Mouse (Mus musculus) midbrain, embryonic 10.5 days (tissue): ENCODE measurements around the gene Ndn. TPM values are rescaled to one million over a fixed set of nuclear protein-coding genes. Genes with fewer than 3 reads are reported as not detected.
A peak's percentile ranks its signal among the peaks of the same experiment; 100 is the strongest.

ENCODE experiments used
- DNase-seq: peaks from one replicate; pipeline ENCODE4 v3.0.0-alpha.2; 2017; ENCODE audit warnings: low spot score
- H3K27ac ChIP-seq: fragments of 300-500 bp; sonication (generic); replicated peaks from 2 replicates; pipeline ENCODE4 v1.5.1; 2016; ENCODE audit warnings: mild to moderate bottlenecking
- H3K27me3 ChIP-seq: fragments of 300-500 bp; sonication (generic); 2 replicates; pipeline ENCODE4 v1.6.1; 2016; ENCODE audit warnings: low read depth, mild to moderate bottlenecking; ENCODE audit not compliant: poor library complexity, severe bottlenecking
- H3K36me3 ChIP-seq: fragments of 300-500 bp; sonication (generic); 2 replicates; pipeline ENCODE4 v1.6.1; 2016; ENCODE audit warnings: mild to moderate bottlenecking, moderate library complexity
- H3K4me1 ChIP-seq: fragments of 300-500 bp; sonication (generic); 2 replicates; pipeline ENCODE4 v1.6.1; 2016
- H3K4me3 ChIP-seq: fragments of 300-500 bp; sonication (generic); 2 replicates; pipeline ENCODE4 v1.5.1; 2016; ENCODE audit warnings: mild to moderate bottlenecking, moderate library complexity
- H3K9me3 ChIP-seq: fragments of 300-500 bp; sonication (generic); replicated peaks from 2 replicates; pipeline ENCODE4 v1.6.1; 2016; ENCODE audit warnings: mild to moderate bottlenecking
- WGBS: fragments of 180-500 bp; shearing (Covaris S2); methylation state at CpG from one replicate; pipeline ENCODE4 v1.1.7; 2016; 5-methylcytosine and 5-hydroxymethylcytosine counted together
- polyA plus RNA-seq: library from polyadenylated mRNA; unstranded; fragments of >200 nt; fragmentation: Nextera tagmentation; extraction: Ambion mirVana; gene quantifications from 2 replicates; pipeline ENCODE4 v1.2.1, GENCODE M21; 2016

Ndn gene
- polyA plus RNA-seq, result 114 and 162 TPM in 2 replicates

DNA sequence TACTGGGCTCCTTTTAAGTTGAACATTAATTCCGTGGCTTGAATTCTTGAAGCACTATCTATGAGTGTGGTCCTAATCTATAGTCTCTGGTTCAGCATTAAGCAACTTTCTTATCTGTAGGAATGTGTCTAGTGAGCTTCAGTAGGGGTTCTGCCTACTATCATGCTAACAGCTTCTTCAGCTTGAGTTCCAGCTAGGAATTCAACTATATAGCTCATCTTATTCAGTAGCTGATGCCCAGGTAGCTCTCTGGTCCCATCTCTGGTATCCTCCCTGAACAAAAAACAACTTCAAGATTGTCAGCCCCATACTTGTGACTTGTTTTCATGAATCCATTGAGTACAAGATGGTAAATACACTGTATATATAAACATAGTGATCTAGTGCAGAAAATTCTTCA lies at the start of gene Ndn:
Gene Ndn, plus strand, starts transcription at position 301 of the 400 bp plus-strand sequence.
- H3K4me3 ChIP-seq, result no peak within 1 kb of the TSS
- H3K4me1 ChIP-seq, result peaks cover 26% of the 10 kb centered on the region
- H3K27me3 ChIP-seq, result no peaks in the 10 kb centered on the region
- 0 out of 2 replicates have a peak, but pooled peaks cover 4% of the 10 kb centered on the region for H3K36me3 ChIP-seq
- H3K27ac ChIP-seq, result no peak within 1 kb of the TSS
- peaks cover 19% of the 10 kb centered on the region for H3K9me3 ChIP-seq
- WGBS, result 73% methylated on average over 1 of the region's 1 CpGs
- DNase-seq, result no peak

DNA sequence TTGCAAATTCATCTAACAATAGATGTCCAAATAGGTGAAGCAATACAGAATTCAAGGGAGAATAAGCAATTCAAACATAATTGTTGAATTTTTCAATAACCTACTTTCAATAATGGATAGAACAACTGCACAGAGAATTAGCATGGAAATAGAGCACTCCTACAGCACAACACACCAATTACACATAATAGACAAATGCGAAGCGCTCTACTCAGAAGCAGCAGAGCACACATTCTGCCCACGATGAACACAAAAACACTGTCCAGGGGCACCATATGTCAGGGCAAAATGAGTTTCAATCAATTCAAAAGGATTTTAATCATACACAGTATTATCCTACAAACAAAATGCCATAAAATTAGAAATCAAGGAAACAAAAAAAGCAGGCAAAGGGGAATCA lies 43.9 kb upstream of the Ndn start:
- Histone ChIP-seq H3K4me3 (no peak overlapping the region), H3K4me1 (peaks cover 15% of the 10 kb centered on the region), H3K9me3 (peaks cover 6% of the 10 kb centered on the region; the same call in 1 of the 2 replicates), H3K27me3 (no peaks in the 10 kb centered on the region), H3K36me3 (no peaks in the 10 kb centered on the region), H3K27ac (no peak overlapping the region)
- 73% methylated on average over 3 of the region's 3 CpGs for WGBS
- DNase-seq, result no peak

DNA sequence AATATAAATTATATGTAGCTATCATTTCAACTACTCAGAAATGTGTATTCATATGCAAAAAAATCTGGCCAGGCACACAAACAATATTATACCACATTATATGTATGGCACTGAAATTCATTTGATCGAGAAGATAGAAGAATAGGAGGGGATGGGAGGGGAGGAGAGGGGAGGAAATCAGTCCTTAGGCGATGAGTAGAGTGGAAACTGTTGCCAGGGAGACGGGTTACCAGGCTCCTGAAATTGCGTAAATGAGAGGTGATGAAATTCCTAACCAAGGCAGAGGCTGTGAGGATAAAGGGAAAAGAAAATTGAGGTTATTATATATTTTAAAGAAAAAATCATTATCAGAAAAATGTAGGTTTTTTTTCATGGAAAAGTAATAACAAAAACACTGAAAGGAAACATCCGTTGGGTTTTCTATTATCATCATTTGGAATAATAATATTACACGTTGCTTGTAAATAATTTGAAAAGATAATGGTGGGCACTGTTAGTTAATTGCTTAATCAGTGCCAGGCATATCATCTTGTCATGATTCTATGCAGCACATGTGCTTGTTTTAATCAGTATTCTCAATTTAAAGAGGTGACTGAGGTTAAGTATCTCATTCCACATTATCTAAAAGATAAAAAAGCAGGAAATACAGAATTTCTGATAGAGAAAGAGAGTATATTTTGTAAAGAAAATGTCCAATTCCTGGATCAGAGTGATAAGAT lies 39.3 kb upstream of the Ndn start:
- 43% methylated on average over 6 of the region's 6 CpGs for WGBS
- Histone ChIP-seq H3K9me3 (peaks cover 9% of the 10 kb centered on the region; the same call in 1 of the 2 replicates), H3K36me3 (no peaks in the 10 kb centered on the region), H3K4me1 (peaks cover 25% of the 10 kb centered on the region), H3K27ac (peak overlapping the region; percentile 61; the same call in 1 of the 2 replicates), H3K4me3 (no peak overlapping the region), H3K27me3 (no peaks in the 10 kb centered on the region)
- no peak for DNase-seq

DNA sequence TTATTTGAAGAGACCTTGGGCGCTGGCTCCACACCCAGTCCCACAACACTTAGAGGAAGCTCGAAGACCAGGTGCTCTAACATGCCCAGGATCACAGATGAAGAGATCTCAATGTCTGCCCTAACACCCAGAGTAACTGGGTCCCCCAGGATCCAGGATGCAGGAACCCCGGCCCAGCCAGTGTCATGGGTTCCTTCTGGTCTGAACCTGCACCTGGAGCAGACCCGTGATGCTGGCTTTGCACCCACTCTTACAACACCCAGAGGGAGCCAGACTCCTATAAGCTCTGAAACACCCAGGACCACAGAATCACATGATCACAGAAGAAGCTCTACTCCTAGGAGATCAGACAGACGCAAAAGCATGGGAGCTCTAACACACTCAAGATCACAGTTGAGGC lies 29.6 kb upstream of the Ndn start:
- H3K4me1 ChIP-seq, result no peaks in the 10 kb centered on the region
- no peak overlapping the region for H3K27ac ChIP-seq
- no peak for DNase-seq
- peaks cover 14% of the 10 kb centered on the region for H3K9me3 ChIP-seq
- WGBS, result 85% methylated on average over 5 of the region's 5 CpGs
- H3K36me3 ChIP-seq, result no peaks in the 10 kb centered on the region
- H3K4me3 ChIP-seq, result no peak overlapping the region
- H3K27me3 ChIP-seq, result no peaks in the 10 kb centered on the region

DNA sequence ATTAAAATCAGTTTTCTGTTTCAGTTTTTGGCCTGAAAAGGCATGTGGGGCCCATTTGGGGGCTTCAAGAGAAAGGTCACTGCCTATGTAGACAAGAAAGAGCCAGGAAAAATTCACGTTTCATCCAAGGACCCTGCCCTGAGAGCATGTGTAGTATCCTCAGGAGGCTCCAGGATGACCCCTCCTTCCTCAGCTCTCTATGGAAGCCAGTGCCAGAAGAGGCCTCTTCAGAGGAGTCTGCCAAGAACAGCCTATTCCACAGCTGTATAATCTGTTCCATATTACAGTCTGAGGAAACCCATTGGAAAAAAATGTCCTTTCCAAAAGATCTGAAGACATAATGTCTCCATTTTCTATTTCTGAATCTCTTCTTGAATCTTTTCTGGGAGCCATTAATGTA lies 958 bp upstream of the Ndn start:
- WGBS, result 56% methylated on average over 1 of the region's 1 CpGs
- H3K27ac ChIP-seq, result no peak overlapping the region
- H3K36me3 ChIP-seq, result peaks cover 11% of the 10 kb centered on the region
- no peak for DNase-seq
- no peak overlapping the region for H3K4me3 ChIP-seq
- H3K9me3 ChIP-seq, result peaks cover 15% of the 10 kb centered on the region
- H3K4me1 ChIP-seq, result peaks cover 17% of the 10 kb centered on the region
- no peaks in the 10 kb centered on the region for H3K27me3 ChIP-seq

DNA sequence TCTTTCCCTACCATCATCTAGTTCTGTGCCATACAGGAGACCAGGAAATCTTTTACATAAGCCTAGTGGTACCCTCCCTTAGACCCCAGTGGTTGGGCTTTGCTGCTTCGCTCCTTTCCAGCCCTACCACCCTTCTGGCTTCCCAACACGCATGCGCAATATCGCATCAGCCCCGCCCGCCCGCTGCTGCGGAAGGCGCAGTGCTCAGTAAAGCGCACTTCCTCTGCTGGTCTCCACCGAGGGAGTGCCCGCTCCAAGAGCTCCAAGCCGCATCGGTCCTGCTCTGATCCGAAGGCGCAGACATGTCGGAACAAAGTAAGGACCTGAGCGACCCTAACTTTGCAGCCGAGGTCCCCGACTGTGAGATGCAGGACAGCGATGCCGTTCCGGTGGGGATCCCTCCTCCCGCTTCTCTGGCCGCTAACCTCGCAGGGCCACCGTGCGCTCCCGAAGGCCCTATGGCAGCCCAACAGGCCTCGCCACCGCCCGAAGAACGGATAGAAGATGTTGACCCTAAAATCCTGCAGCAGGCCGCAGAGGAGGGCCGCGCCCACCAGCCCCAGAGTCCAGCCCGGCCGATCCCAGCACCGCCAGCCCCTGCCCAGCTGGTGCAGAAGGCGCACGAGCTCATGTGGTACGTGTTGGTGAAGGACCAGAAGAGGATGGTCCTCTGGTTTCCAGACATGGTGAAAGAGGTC lies 1.9 kb downstream of the Ndn start:
- Histone ChIP-seq H3K4me1 (peaks cover 29% of the 10 kb centered on the region), H3K9me3 (peaks cover 21% of the 10 kb centered on the region), H3K4me3 (peak overlapping the region; percentile 56), H3K36me3 (no peaks in the 10 kb centered on the region), H3K27me3 (no peaks in the 10 kb centered on the region), H3K27ac (peak overlapping the region; percentile 84)
- DNase-seq, result peak; percentile 83
- WGBS, result 13% methylated on average over 42 of the region's 42 CpGs

DNA sequence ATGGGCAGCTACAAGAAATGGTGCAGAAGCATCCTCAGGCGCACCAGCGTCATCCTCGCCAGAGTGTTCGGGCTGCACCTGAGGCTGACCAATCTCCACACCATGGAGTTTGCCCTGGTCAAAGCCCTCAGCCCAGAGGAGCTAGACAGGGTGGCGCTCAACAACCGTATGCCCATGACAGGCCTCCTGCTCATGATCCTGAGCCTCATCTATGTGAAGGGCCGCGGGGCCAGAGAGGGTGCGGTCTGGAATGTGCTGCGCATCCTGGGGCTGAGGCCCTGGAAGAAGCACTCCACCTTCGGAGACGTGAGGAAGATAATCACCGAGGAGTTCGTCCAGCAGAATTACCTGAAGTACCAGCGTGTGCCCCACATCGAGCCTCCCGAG lies 2.4 kb downstream of the Ndn start:
- Histone ChIP-seq H3K4me1 (peaks cover 29% of the 10 kb centered on the region), H3K9me3 (peaks cover 21% of the 10 kb centered on the region), H3K4me3 (peak overlapping the region; percentile 56), H3K27ac (peak overlapping the region; percentile 84), H3K27me3 (no peaks in the 10 kb centered on the region), H3K36me3 (no peaks in the 10 kb centered on the region)
- peak; percentile 18 for DNase-seq
- WGBS, result 30% methylated on average over 17 of the region's 17 CpGs

DNA sequence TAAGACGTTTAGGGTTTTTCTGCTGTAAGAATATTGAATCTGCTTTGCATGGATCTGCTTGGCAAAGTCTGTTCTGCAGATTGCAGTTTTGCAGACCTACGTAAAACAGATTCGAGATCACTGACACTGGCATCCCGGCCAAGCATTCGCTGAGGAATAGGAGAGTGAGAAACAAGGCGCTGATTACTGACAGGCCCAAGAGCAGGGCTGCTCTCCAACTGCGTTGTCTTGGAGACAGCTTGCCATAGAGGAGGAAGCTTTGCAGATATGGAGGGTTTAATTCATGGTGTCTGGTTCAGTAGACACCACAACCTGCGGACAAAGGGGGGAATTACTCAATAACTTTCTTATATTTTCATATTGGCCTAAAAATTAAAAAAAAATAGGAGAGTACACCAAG lies 4.9 kb downstream of the Ndn start:
- H3K4me1 ChIP-seq, result peaks cover 29% of the 10 kb centered on the region
- peaks cover 26% of the 10 kb centered on the region for H3K9me3 ChIP-seq
- H3K27ac ChIP-seq, result no peak overlapping the region
- no peak overlapping the region for H3K4me3 ChIP-seq
- 52% methylated on average over 8 of the region's 8 CpGs for WGBS
- H3K27me3 ChIP-seq, result no peaks in the 10 kb centered on the region
- peak; percentile 11 for DNase-seq
- H3K36me3 ChIP-seq, result no peaks in the 10 kb centered on the region

DNA sequence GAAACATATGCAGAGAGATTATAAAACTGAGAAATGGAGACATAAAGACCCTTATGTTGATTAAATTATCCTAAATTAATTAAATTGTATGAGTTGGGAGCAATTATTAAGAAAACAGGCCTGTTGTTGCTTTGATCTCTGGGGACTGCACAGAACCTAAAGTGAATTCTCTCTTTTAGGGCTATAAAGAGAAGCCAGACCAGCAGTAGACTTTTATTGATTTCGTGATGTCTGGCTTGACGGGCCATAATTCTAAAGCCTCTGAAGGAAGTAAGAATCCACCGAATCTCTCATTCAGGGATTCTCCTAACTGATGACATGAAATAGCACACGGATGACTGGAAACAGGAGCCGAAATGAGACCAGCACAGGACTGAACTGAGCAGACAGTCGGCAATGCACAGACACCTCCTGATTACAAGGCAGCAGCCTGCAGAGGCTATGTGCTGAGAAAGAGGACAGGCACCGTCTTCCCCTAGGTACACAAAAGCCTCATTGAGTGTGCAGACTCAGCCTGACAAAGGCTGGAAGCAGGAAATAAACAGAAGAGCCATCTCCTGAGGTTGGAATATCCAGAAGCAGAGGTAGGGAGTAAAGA lies 18.8 kb downstream of the Ndn start:
- WGBS, result 71% methylated on average over 7 of the region's 7 CpGs
- Histone ChIP-seq H3K27me3 (no peaks in the 10 kb centered on the region), H3K9me3 (no peaks in the 10 kb centered on the region; the same call in 1 of the 2 replicates), H3K27ac (peak overlapping the region; percentile 14; the same call in 1 of the 2 replicates), H3K4me1 (0 out of 2 replicates have a peak, but pooled peaks cover 5% of the 10 kb centered on the region), H3K36me3 (no peaks in the 10 kb centered on the region), H3K4me3 (no peak overlapping the region)
- no peak for DNase-seq

DNA sequence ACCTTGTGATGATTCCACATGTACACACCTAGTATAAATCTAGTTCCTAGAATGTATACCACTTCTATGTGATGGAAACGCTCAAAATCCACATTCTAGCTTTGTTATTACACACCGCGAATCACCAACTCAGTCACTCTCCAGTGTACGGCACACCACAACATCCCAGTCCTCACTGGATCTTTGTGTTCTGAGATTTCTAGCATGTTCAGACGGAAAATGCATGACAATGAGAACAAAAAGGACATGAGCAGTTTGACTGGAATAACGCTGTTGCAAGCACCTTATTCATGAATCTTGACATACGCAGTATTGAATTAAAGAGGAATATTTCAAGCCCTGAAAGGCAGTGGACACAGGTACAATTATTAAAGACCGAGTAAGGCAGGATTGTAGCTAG lies 20.4 kb downstream of the Ndn start:
- Histone ChIP-seq H3K9me3 (no peaks in the 10 kb centered on the region; the same call in 1 of the 2 replicates), H3K27ac (no peak overlapping the region), H3K4me1 (0 out of 2 replicates have a peak, but pooled peaks cover 5% of the 10 kb centered on the region), H3K4me3 (no peak overlapping the region), H3K36me3 (no peaks in the 10 kb centered on the region), H3K27me3 (no peaks in the 10 kb centered on the region)
- DNase-seq, result no peak
- 80% methylated on average over 8 of the region's 8 CpGs for WGBS

DNA sequence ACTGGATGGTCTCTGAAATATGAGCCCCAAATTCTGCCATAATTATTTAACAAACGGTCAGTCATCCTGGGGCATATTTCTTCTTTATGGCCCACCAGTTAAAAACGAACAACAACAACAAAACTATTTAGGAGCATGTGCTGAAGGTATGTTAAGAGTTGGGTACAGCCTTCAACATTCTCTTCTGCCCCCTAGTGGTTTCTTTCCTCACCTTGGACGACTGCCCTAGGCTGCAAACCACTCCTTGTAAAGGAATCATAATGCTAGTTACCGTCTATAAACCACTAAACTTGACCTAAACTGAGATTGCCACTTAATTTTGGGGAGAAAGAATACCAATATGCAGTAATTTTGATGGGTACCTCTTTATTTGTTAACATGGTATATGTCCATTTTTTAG lies 29.3 kb downstream of the Ndn start:
- no peak for DNase-seq
- H3K9me3 ChIP-seq, result peaks cover 43% of the 10 kb centered on the region

DNA sequence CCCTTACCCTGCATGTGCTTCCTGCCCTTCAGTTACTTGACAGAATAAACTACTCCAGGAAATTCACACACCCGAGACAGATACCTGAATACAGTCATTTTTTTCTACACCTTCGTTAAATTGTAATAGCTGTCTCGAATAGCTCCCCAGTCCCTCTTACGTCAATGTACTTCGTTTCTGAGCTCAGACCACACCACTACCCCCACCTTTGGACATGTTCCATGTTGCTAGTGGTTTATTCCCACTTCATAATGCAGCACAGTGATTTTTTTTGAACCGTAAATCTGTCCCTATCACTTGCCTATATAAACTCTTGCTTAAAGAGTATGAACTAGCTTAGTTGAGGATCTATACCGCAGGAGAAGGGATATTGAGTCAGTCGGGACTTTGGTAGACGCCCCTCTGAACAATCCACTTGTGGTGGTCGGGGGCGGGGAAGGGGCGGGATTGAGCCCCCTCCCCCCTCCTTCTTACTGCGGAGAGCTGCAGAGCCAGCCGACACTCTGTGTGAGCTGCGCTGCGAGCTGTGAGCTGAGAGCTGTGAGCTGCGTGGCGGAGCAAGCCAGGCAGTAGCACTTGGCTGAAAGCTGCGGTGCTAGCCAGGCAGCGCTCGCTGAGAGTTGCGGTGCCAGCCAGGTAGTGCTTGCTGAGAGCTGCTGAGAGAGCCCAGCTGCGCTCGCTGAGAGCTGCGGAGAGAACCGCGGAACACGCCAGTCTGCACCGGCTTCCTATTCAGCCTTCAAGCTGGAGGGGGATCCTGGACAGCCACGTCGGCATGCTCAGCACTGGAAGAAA lies 30.3 kb downstream of the Ndn start, which contains the start of gene Magel2:
Gene Magel2, plus strand, starts transcription at position 501 of the 795 bp plus-strand sequence.
- peaks cover 26% of the 10 kb centered on the region for H3K4me1 ChIP-seq
- H3K27me3 ChIP-seq, result no peaks in the 10 kb centered on the region
- peak; percentile 70 for DNase-seq
- peaks cover 8% of the 10 kb centered on the region; the same call in 1 of the 2 replicates for H3K36me3 ChIP-seq
- peak within 1 kb of the TSS; percentile 80 for H3K27ac ChIP-seq
- H3K4me3 ChIP-seq, result peak within 1 kb of the TSS; percentile 62
- peaks cover 50% of the 10 kb centered on the region for H3K9me3 ChIP-seq
- 21% methylated on average over 31 of the region's 31 CpGs for WGBS

More for the DNA sequence above, 29.3 kb downstream of the Ndn start:
- Histone ChIP-seq H3K4me3 (no peak overlapping the region), H3K27ac (no peak overlapping the region), H3K4me1 (peaks cover 26% of the 10 kb centered on the region), H3K27me3 (no peaks in the 10 kb centered on the region), H3K36me3 (peaks cover 8% of the 10 kb centered on the region; the same call in 1 of the 2 replicates)
- 31% methylated on average over 4 of the region's 4 CpGs for WGBS
